Mouse (Mus musculus): ENCODE results near the gene Aqp9. TPM values are rescaled to one million over a fixed set of nuclear protein-coding genes. Genes with fewer than 3 reads are reported as not detected.

The Aqp9 gene
- polyA plus RNA-seq, 1 experiment from 2014 or later = 0.93 TPM

DNA sequence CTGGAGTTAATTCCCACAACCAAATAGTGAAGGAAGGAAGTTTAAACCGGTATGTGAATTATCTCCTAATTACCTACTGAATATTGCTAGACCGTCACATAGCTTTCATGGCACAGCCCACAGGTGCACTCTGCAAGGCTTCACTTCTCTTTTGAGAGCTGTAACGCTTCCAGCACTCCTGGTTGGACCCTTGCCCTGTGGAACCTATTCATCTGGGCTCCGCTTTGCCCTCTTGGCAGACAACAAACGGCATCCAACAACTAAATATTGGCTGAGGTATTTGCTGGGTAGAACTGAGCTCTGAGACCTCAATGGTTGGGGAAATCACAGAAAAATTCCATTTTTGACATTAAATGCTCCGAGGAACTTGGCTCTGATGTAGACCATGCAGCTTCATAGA, 55.3 kb downstream of the Aqp9 start:
- no peak overlapping the region for H3K27ac ChIP-seq

DNA sequence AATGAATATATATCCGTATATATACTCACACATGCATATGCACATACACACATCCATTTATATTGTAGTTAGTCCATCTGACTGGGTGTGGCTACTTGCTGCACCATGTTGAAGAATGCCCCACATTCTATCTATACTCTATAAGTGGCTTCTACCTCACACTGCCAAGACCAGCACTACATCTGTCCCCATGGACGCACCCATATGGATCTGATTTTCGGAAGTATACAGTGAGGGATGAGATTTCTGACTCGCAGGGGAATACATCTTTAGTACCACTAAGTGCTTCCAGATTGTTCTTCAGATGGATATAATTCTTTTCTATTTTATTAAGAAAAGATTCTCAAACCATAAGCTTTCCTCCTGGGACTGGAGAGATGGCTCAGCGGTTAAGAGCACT, 65.0 kb downstream of the Aqp9 start:
- WGBS = 89% methylated on average over 5 of the region's 5 CpGs

More for the DNA sequence above, 55.3 kb downstream of the Aqp9 start:
- Histone ChIP-seq H3K9ac (no peak overlapping the region), H3K9me3 (no peaks in the 10 kb centered on the region), H3K4me1 (no peaks in the 10 kb centered on the region), H3K4me3 (replicated peaks) (no peak overlapping the region), H3K27me3 (no peaks in the 10 kb centered on the region), H3K36me3 (replicated peaks) (no peaks in the 10 kb centered on the region), H3K4me2 (no peak overlapping the region)
- ATAC-seq (ENCODE audit: low FRiP score) = no peak
- WGBS = 82% methylated on average over 6 of the region's 6 CpGs

DNA sequence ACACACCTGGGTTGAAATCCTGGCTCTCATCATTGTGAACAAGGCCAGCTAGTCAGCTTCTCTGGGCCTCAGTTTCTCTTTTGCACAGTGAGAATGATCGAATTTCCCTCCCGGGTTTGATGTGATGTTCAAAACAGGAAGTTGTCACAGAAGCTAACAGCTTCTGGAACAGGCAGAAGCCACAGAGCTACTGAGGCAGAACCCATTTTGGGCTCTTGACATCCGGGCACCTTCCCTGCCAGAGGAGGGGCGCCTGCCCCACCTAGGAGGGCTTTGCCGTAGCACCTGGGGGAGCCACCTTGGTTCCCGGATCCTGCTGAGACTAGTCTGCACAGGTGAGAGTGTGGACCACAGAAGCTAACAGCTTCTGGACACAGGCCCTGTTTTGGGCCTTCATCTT, 74.4 kb downstream of the Aqp9 start:
- Histone ChIP-seq H3K27me3 (no peaks in the 10 kb centered on the region), H3K27ac (no peak overlapping the region), H3K36me3 (replicated peaks) (no peaks in the 10 kb centered on the region), H3K9ac (no peak overlapping the region), H3K4me3 (replicated peaks) (no peak overlapping the region), H3K9me3 (no peaks in the 10 kb centered on the region), H3K4me1 (no peaks in the 10 kb centered on the region), H3K4me2 (no peak overlapping the region)
- WGBS = 94% methylated on average over 6 of the region's 6 CpGs
- no peak for ATAC-seq (ENCODE audit: low FRiP score)

More for the DNA sequence above, 65.0 kb downstream of the Aqp9 start:
- no peak overlapping the region for H3K4me2 ChIP-seq
- no peaks in the 10 kb centered on the region for H3K9me3 ChIP-seq
- H3K4me1 ChIP-seq = no peaks in the 10 kb centered on the region
- ATAC-seq (ENCODE audit: low FRiP score) = no peak
- H3K36me3 ChIP-seq (replicated peaks) = no peaks in the 10 kb centered on the region
- H3K9ac ChIP-seq = no peak overlapping the region
- no peak overlapping the region for H3K27ac ChIP-seq
- H3K27me3 ChIP-seq = no peaks in the 10 kb centered on the region
- H3K4me3 ChIP-seq (replicated peaks) = no peak overlapping the region

DNA sequence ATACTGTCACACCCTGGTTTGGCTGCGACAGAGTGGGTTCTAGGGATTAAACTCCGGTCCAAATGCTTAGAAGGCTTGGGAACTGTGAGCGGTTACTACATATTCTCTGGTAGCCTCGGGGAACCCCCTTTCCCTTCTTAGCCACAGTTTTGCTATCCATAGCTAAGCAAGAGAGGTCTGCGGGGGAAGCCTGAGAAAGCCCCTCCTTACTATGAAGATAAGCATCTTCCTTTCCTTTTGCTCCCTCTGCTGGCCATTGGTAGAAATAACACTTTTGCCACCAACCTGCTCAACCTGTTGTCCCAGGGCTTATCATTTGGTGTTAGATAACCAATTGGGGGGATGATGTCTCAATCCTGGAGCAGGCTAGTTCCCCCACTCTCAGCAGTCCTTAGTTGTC, 76.4 kb downstream of the Aqp9 start:
- Histone ChIP-seq H3K27ac (no peak overlapping the region), H3K4me1 (no peaks in the 10 kb centered on the region), H3K36me3 (replicated peaks) (no peaks in the 10 kb centered on the region), H3K4me2 (no peak overlapping the region), H3K4me3 (replicated peaks) (no peak overlapping the region), H3K9me3 (no peaks in the 10 kb centered on the region), H3K9ac (no peak overlapping the region), H3K27me3 (no peaks in the 10 kb centered on the region)
- 76% methylated on average over 5 of the region's 5 CpGs for WGBS
- ATAC-seq (ENCODE audit: low FRiP score) = no peak

DNA sequence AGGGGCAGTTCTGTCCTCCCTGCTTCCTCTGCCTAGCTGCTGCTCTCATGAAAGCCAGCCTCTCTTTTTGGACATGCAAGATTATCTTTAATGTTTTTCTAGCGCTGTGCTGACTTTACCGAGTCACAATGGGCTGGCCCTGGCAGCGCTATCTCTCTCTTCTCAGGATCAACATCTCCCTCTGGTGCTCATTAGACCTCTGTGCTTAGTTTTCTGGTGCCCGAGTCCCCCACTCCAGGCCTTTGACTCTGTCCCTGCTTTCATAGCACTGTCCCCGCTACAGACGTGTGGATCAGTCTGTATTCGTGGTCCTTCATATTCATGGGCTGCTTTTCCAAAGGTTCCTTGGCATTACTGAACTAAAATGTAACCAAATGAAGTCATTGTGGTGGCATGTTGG, 89.3 kb downstream of the Aqp9 start:
- H3K27ac ChIP-seq = no peak overlapping the region
- H3K27me3 ChIP-seq = no peaks in the 10 kb centered on the region
- no peaks in the 10 kb centered on the region for H3K36me3 ChIP-seq (replicated peaks)
- no peak for ATAC-seq (ENCODE audit: low FRiP score)
- WGBS = 67% methylated on average over 7 of the region's 7 CpGs
- no peaks in the 10 kb centered on the region for H3K4me1 ChIP-seq
- H3K9me3 ChIP-seq = no peaks in the 10 kb centered on the region
- no peak overlapping the region for H3K9ac ChIP-seq
- no peak overlapping the region for H3K4me3 ChIP-seq (replicated peaks)
- no peak overlapping the region for H3K4me2 ChIP-seq

DNA sequence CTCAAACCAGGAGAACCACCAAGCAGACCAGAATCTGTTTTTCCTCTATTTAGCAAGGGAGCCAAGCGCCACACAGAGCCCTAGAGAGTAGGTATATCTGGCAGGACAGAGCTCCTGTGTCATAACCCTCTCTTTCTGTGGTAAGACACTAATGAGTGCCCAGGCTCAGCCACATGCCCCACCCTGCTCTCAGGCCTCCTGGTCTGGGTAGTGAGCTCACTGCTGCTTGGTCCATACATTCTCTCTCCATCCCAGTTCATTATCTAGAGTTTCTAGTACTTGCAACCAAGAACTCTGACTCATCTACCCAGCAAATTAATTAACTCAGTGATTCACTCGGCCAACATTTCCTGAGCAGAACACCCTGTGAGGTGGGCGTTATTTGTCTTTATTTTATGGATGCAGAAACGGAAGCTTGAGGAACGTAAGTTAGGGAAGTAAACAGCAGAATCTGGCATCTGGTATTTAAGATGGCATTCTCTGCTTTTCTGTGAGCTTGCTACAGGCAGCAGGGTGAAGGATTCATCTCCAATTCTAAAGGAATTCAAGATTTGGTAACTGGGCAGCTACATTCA, 91.1 kb downstream of the Aqp9 start:
- WGBS = 88% methylated on average over 5 of the region's 5 CpGs
- no peak overlapping the region for H3K9ac ChIP-seq

DNA sequence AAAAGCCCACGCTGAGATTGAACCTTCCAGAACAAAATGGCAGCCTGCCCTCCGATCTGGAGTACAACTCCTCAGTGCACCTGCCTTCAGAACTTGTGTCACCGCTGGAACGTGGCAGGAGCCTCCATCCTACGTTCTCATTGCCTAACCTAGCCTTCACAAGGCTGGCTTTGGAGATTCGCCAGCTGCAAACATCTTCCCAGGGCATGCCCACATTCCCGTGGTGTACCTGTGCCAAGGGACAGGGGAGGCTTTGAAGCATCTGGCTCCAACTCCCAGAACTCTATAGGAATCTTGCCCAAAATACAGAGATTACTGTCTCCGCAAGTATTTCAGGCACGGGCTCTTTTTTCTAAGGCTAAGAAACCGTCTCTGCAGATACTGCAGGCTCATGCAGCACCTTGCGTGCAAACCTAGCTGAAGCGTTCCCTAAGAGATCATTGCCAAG, 92.3 kb downstream of the Aqp9 start:
- ATAC-seq (ENCODE audit: low FRiP score) = no peak
- no peak overlapping the region for H3K27ac ChIP-seq
- H3K4me2 ChIP-seq = no peak overlapping the region
- H3K9ac ChIP-seq = no peak overlapping the region
- no peak overlapping the region for H3K4me3 ChIP-seq (replicated peaks)
- no peaks in the 10 kb centered on the region for H3K9me3 ChIP-seq
- H3K36me3 ChIP-seq (replicated peaks) = no peaks in the 10 kb centered on the region
- 89% methylated on average over 12 of the region's 12 CpGs for WGBS
- H3K27me3 ChIP-seq = no peaks in the 10 kb centered on the region
- H3K4me1 ChIP-seq = no peaks in the 10 kb centered on the region

More for the DNA sequence above, 91.1 kb downstream of the Aqp9 start:
- ATAC-seq (ENCODE audit: low FRiP score) = no peak
- H3K4me1 ChIP-seq = no peaks in the 10 kb centered on the region
- H3K4me3 ChIP-seq (replicated peaks) = no peak overlapping the region
- no peak overlapping the region for H3K4me2 ChIP-seq
- H3K27ac ChIP-seq = no peak overlapping the region
- no peaks in the 10 kb centered on the region for H3K27me3 ChIP-seq
- no peaks in the 10 kb centered on the region for H3K9me3 ChIP-seq
- H3K36me3 ChIP-seq (replicated peaks) = no peaks in the 10 kb centered on the region

DNA sequence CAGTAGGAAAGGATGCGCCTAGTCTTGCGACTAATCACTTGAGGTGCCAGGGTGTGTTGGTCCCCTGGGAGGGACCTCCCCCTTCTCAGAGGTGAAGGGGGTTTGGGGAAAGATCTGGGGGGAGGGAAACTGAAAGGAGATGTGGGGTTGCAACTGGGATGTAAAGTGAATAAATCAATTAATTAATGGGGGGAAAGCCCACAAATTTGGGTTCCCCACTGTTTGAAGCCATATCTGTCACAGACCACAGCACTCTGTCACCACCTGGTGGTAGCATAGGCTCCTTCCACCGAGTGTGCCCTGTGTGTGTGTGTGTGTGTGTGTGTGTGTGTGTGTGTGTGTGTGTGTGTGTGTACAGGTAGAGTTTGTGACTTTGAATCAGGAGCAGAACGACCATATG, 94.7 kb downstream of the Aqp9 start:
- H3K4me3 ChIP-seq (replicated peaks) = no peak overlapping the region
- no peaks in the 10 kb centered on the region for H3K27me3 ChIP-seq
- H3K36me3 ChIP-seq (replicated peaks) = no peaks in the 10 kb centered on the region
- no peak overlapping the region for H3K9ac ChIP-seq
- ATAC-seq (ENCODE audit: low FRiP score) = no peak
- no peak overlapping the region for H3K27ac ChIP-seq
- 64% methylated on average over 4 of the region's 4 CpGs for WGBS
- H3K4me2 ChIP-seq = no peak overlapping the region
- no peaks in the 10 kb centered on the region for H3K4me1 ChIP-seq
- no peaks in the 10 kb centered on the region for H3K9me3 ChIP-seq

DNA sequence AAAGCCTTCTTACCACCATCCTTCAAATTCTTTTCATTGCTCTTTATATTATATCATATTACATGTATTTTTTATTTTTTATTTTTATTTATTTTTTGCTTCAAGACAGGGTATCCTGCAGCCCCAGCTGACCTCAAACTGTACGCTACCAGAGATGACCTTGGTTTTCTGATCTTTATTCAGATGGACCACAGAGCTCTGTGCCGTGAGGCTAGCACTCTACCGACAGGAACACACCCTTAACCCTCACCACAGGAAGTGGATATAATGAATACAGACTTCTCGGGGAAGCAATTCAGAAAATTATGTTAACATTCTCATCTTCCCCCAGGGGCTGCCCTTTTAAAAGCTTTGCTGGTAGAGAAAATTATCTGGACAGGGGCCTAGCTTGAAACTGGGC, 95.4 kb downstream of the Aqp9 start:
- H3K27ac ChIP-seq = no peak overlapping the region
- H3K36me3 ChIP-seq (replicated peaks) = no peaks in the 10 kb centered on the region
- no peaks in the 10 kb centered on the region for H3K9me3 ChIP-seq
- H3K4me3 ChIP-seq (replicated peaks) = no peak overlapping the region
- no peaks in the 10 kb centered on the region for H3K27me3 ChIP-seq
- ATAC-seq (ENCODE audit: low FRiP score) = no peak
- no peak overlapping the region for H3K4me2 ChIP-seq
- 54% methylated on average over 4 of the region's 4 CpGs for WGBS
- no peaks in the 10 kb centered on the region for H3K4me1 ChIP-seq
- no peak overlapping the region for H3K9ac ChIP-seq

DNA sequence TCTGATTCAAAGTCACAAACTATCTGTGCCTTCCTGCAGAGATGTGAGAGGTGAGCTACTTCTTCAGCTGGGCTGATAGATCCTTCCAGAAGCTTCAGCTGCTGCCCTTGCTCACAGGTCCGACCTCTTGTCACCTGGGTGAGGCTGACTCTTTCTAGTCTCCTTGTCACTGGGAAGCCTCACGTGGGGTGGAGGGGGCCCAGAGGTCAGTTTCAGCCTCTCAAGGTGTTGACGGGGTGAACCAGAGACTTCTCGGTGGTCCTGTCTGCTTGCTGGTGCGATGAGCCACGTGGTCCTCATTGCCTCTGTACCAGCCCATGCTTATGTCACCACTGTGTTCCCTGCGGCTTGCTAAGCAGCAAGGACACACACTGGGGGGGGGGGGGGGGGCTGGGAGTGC, 96.0 kb downstream of the Aqp9 start:
- H3K36me3 ChIP-seq (replicated peaks) = no peaks in the 10 kb centered on the region
- WGBS = 79% methylated on average over 7 of the region's 7 CpGs
- H3K27ac ChIP-seq = no peak overlapping the region
- no peak overlapping the region for H3K9ac ChIP-seq
- no peak for ATAC-seq (ENCODE audit: low FRiP score)
- no peaks in the 10 kb centered on the region for H3K27me3 ChIP-seq
- no peaks in the 10 kb centered on the region for H3K9me3 ChIP-seq
- no peak overlapping the region for H3K4me2 ChIP-seq
- no peaks in the 10 kb centered on the region for H3K4me1 ChIP-seq
- no peak overlapping the region for H3K4me3 ChIP-seq (replicated peaks)

DNA sequence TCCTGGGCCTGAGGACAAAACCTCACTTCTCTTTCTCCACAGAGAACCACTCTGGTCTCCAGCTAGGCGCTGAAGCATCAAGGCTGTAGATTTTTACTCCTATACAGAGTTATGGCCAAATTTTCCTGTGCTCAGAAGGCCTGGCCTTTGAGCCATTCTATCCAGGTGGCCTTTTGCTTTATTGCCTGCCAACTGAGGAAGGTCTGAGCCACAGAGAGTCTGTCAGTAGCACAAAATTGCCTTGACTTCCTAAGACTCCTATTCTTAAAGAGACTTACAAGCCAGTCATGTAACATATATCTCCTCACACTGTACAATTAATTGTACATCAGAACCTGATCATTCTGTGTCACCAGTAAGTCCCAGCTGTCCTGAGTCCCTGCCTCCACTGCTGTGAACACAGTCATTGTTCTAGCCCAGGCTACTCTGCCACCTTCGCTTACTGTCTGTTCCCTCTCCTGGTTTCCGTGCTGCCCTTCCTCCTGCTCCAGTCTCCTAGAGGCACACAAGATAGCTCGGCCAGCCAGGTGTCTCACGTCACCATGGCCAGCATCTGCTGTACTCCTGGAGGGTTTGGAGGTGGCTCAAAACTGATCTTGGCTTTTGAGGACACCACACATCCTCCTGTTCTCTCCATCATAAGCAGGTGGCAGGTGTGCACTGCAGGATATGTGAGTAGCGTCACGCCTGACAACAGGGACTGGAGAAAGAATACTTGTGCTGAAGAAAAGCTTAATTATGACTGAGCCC, 96.7 kb downstream of the Aqp9 start:
- H3K36me3 ChIP-seq (replicated peaks) = no peaks in the 10 kb centered on the region
- no peak overlapping the region for H3K27ac ChIP-seq
- no peak overlapping the region for H3K4me3 ChIP-seq (replicated peaks)
- H3K9ac ChIP-seq = no peak overlapping the region
- H3K4me2 ChIP-seq = no peak overlapping the region
- 84% methylated on average over 7 of the region's 7 CpGs for WGBS
- no peaks in the 10 kb centered on the region for H3K27me3 ChIP-seq
- no peak for ATAC-seq (ENCODE audit: low FRiP score)
- H3K4me1 ChIP-seq = no peaks in the 10 kb centered on the region
- H3K9me3 ChIP-seq = no peaks in the 10 kb centered on the region

DNA sequence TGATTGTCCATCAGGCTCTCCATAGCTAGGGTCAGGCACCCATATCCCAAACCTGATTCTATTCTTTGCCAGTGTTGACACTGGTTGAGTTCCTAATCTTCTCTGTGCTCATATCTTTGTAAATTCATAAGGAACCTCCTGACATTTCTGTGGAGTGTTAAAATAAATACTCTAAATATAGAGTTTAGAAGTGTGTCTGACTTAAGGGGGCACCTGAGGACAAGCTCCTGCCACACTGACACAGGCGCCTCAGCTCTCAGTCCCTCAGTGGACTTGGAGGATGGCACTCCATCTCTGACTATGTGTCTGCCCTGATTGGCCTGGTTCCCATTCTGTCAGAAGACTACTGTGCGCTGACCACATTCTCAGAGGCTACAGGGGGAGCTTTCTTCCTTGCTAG, 97.9 kb downstream of the Aqp9 start:
- Histone ChIP-seq H3K27ac (no peak overlapping the region), H3K4me3 (replicated peaks) (no peak overlapping the region), H3K9ac (no peak overlapping the region), H3K4me1 (no peaks in the 10 kb centered on the region), H3K36me3 (replicated peaks) (no peaks in the 10 kb centered on the region), H3K9me3 (no peaks in the 10 kb centered on the region), H3K27me3 (no peaks in the 10 kb centered on the region), H3K4me2 (no peak overlapping the region)
- no peak for ATAC-seq (ENCODE audit: low FRiP score)
- 95% methylated on average over 2 of the region's 2 CpGs for WGBS

DNA sequence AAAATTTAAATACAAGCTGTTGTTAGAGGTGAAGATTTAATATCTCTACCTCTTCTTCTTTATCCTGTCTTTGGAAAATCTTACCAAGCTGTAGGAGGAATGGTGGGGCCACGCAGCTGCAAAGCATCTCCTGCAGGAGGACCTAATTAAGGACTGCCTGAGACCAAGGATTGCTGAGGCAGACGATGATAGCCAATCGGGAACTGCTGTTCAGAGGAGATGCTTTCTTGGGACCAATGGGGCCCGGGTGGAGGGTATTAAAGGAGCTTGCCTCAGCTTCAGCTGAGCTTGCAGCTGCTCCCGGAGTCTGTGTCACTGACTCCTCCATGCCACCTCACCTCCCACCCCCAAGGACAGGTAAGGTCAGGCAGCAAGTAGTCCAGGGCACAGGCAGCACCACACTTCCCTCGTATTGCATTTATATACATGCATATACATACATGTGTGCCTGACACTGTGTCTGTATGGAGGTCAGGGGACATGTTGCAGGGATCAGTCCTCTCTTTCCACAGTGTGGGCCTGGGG, 99.6 kb downstream of the Aqp9 start:
- H3K9me3 ChIP-seq = no peaks in the 10 kb centered on the region
- no peak overlapping the region for H3K4me2 ChIP-seq
- WGBS = 49% methylated on average over 6 of the region's 6 CpGs
- H3K4me3 ChIP-seq (replicated peaks) = no peak overlapping the region
- no peak overlapping the region for H3K9ac ChIP-seq
- no peaks in the 10 kb centered on the region for H3K36me3 ChIP-seq (replicated peaks)
- no peaks in the 10 kb centered on the region for H3K27me3 ChIP-seq
- peaks cover 9% of the 10 kb centered on the region for H3K4me1 ChIP-seq
- H3K27ac ChIP-seq = no peak overlapping the region
- no peak for ATAC-seq (ENCODE audit: low FRiP score)

Data from forebrain, embryonic 12.5 days (tissue).